Mouse (Mus musculus) kidney, adult 2 months (tissue): ENCODE data around the gene Qpct.

Experiments
- CTCF ChIP-seq: fragments of 200-500 bp; conservative IDR thresholded peaks from 2 replicates; pipeline ENCODE4 v1.5.1; 2011; ENCODE audit warnings: low read depth, mild to moderate bottlenecking, control low read depth, low read length, moderate library complexity, mixed read lengths; ENCODE audit not compliant: insufficient read depth, insufficient read length
- POLR2A ChIP-seq: fragments of 200-500 bp; IDR thresholded peaks from one replicate; pipeline ENCODE4 v1.6.1; 2011; ENCODE audit warnings: low read depth, low read length, control low read depth

DNA sequence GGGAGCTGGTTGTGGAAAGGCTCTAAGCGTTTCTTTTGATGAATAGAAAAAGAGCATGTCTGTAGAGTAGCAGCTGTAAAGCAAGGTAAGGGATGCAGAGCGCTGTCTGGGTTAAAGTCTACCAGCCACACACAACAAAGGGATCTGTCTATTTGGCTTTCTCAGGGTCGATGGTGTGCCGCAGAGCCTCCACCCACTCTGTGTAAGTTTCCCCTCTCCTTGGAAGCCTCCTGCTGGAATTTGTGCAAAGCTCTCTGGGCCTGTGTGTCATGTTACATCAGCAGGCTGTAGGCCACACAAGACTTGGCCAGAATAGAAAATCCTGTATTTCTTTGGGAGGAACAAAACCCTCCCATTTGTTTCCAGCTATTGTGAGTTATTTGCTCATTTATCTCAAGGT, 17.3 kb downstream of the Qpct start:
- TF ChIP-seq CTCF (no peak; the same call in 1 of the 2 replicates), POLR2A (no peak)
